Mouse (Mus musculus) spleen, postnatal 4 days (tissue): Measurements from ENCODE around the gene Uqcrq.

Source experiments
- DNase-seq, 2 experiments: peaks; one replicate each; pipeline ENCODE4 v3.0.0; 2022; ENCODE audit warnings: low spot score in 2 of 2

Uqcrq gene

DNA sequence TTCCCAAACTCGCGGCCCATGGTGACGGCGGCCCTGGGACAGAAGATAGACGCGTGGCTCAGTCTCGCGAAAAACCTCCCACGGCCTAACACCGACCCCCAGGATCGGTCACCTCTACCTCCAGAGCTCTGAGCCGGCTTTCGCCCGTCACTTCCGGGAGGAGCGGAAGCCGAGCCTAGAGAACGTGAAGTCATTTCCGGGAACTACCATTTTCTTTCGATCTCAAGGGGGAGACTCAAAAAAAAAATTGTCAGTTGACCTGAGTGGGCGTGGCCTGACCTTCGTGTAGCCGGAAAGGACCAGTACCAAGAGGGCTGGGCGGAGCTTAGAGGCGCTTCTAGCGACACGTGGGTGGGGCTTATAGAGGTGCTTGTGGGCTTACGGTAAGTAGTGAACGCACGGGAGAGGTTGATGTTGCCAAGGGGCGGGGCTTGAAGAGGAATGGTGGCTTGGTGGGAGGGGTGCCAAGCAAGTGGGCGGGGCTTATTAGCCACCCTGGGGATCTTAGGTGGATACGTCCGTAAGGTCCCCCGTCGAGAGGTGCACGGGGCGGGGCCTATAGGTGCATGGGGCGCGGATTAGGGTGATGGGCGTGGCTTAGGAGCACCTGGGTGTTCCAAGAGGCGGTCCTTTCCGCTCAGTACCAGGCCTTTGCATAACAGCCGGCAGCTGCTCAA is at the start of gene Uqcrq, which contains the start of gene Gdf9:
Gene Uqcrq (minus strand): TSS at position 162 of the 677 bp plus-strand sequence.
Gene Gdf9 (plus strand): TSS at position 354 of the 677 bp plus-strand sequence.
- DNase-seq = peak; percentile 98 to 99

DNA sequence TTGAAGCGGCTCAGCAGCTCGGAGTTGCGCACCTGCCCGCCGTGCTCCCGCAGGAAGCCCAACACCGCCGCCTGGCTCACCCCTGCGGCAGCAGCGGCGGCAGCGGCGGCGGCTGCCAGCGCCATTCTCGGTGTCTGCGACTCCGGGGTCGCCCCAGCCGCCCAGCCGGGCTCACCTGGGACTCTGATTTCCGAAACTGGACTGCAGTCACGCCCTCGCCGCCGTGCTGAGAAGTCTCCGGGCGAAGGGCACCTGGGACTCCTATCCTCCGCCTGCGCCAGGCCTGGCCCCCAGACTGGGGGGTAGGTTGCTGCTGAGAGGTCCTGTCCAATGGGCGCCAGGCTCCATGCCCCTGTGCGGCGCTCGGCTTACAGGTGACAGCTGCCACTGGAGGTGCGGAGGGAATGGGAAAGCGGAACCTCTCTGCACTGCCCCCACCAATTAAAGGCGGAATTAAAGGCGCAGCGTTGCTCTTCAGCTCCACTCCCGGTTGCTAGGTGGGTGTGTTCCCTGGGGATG is 49.2 kb upstream of the Uqcrq start, which contains the start of the genes Gm9945 and Sowaha:
Gene Gm9945 (plus strand): TSS at position 384 of the 519 bp plus-strand sequence.
Gene Sowaha (minus strand): TSS at position 492 of the 519 bp plus-strand sequence.
- peak in 1 of 2 experiments; percentile 70 for DNase-seq

DNA sequence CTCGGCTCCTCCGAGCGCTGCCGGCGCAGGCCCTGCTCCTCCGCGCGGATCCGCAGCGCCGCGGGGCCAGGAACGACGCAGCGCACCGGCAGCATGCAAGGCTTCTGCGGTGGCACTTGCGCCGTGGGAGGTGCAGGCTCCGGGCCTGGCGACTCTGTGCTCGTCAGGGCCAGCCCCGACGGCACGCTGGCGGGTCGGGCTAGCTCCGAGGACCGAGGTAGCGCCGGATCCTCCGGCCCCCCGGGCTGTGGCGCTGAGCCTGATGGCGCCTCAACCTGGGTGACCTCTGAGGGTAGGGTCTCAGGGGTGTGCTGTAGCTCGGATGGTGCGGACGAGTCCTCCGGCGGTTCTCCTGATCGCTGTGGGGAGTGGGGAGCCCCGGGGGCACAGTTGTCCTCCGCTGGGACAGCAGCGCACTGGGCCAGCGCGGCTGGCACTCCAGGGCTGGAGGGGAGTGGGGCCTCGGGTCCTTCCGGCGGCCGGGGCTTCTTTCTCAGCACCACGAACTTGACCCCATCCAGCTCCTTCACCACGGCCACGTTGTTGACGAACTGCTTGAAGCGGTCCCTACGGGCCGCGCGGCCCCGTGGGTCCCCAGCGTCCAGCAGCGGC is 48.6 kb upstream of the Uqcrq start:
- DNase-seq = peak; percentile 45 to 83

DNA sequence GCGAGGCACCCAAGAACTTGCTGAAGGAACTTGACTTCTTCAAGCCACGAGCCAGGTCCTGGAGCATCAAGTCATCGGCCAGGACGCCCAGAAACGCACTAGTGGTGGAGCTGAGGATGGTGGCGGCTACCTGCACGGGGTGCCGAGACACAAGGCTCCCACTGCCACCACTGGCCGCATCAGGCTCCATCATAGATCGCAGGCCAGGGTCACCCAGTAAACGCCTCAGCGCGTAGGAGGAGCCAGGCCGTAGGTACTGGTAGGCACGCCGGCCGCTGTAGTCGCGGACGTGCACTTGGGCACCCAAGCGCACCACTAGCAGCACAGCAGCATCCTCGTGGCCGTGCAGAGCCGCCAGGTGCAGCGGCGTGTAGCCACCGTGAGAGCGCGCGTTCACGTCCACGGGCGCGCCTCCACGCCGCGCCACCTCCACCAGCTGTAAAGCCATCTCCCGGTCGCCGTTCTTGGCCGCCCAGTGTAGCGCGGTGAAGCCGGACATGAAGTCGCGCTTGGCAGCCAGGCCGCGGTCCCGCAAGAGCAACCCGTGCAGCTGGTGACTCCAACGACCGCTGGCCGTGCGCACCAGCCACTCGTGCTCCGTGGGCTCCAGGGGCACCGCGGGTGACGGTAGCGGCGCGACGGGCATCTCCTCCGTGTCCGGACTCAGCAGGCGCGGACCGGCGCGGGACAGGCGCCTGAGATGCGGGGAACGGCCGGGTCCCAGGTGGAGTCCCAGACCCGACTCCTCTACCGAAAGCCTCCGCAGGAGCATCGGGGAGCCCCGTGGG is 47.9 kb upstream of the Uqcrq start:
- peak; percentile 45 to 81 for DNase-seq

DNA sequence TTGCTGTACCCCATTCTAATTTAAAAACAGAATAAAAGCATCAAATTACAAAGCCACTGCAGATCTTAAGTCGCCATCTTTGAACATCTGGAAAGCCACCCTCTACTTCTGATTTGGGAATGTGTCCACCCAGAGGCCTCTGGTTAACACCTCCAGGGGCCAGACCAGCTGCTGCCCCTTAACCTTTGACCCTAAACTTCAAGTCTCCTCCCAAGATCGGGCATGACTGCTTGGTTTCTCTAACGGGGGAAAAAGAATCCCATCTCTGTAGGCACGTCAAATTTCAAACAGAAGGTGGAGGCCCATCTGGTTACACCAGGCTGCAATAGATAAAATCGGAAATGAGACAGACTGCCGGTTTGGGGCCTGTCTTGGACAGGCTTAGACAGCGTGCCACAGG is 47.2 kb upstream of the Uqcrq start:
- no peak for DNase-seq

DNA sequence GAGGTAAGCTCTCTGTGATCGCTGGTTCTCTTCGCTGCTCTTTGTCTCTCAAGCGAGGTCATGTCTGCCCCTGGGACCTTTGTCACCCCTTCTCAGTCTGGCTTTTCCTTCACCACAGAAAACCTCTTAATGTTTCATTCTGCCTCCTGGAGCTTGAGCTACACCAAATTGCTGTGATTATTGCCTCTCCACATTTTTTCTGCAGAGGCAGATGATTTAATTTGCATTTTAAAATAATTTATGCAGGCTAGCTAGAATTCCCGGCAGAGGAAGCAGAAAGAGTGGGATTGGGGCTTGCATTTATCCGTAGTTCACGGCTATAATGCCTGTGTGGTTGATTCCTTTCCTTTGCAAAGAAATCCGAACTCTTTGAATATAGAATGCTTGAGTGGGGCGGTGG is 45.0 kb upstream of the Uqcrq start:
- DNase-seq = no peak

DNA sequence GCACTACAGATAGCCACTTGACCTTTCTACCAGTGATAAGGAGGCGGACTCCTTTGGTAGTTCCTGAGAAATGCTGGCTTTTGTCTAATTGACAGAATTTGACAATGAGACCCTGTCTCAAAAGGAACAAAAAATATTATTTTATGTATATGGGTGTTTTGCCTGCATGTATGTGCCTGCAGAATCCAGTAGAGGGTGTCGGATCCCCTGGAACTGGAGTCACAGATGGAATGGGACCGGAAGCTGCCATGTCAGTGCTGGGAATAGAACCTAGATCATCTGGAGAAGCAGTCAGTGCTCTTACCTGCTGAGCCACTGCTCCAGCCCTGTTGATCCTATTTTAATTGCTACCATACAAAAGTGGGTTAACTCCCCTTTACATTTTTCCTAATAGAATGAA is 42.1 kb upstream of the Uqcrq start:
- no peak for DNase-seq

DNA sequence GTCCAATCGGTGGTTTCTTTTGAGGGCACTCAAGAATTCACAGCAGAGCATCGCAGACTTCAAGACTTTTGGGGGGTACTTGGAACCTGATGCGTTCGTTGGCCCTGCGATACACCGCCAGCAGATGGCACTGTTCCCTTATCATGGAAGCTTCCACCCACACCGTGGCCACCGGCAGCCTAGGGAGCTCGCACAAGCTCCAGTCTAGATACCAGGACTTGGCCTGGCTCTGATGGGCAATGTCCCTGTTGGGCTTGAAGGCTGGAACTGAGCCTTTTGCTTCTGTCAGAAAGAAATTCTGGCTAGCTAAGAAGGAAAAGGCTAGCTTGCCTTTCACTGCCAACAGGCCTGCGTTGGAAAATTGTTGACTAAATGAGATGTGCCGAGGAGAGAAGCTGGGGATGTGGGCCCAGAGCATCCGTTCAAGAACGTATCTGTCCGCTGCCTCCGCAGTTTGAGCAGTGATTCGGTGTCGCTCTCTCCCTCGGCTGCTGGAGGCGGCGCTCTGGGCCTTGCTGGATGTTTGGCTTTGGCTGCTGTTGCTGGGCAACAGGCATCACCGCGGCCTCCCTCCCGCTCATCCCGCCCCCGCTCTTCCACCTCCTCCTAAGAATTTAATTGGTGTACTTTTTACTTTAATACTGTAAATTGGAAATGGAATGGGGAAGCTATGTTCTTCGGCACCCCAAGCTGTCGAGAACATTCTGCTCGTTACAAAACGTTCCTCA is 39.5 kb upstream of the Uqcrq start, which contains the start of gene Gm9837:
Gene Gm9837 (minus strand): TSS at position 512 of the 728 bp plus-strand sequence.
- DNase-seq = peak; percentile 87 to 96

DNA sequence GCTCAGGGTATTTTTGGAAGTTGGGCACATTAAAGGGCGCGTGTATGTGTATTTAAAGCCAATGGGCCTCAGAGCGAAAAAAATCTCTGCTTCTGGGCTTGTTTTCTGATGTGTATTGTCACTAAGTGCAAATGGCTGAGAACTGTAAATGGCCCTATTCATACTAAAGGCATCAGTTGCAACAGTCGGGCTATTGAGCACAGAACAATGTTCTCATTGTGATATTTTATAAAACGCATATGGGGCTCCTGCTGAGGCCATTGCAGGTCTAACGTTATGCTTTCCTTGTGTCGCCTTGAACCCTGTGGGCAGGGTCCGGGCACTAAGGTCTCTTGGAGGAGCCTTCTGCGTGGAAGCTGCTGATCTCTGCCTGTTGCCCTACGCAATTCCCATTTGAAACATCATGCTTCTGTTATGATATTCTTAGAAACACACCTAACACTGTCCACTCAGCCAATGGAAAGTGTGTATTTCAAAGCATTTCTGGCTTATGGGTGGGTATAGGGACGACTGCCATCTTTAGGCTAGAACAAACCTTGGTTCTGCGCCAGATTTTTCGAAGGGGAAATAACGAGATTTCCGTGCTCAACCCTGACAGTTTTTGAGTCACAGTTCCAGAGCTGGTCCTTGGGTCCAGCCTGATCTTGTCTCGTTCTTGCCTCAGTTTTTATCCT is 38.8 kb upstream of the Uqcrq start:
- DNase-seq = no peak

DNA sequence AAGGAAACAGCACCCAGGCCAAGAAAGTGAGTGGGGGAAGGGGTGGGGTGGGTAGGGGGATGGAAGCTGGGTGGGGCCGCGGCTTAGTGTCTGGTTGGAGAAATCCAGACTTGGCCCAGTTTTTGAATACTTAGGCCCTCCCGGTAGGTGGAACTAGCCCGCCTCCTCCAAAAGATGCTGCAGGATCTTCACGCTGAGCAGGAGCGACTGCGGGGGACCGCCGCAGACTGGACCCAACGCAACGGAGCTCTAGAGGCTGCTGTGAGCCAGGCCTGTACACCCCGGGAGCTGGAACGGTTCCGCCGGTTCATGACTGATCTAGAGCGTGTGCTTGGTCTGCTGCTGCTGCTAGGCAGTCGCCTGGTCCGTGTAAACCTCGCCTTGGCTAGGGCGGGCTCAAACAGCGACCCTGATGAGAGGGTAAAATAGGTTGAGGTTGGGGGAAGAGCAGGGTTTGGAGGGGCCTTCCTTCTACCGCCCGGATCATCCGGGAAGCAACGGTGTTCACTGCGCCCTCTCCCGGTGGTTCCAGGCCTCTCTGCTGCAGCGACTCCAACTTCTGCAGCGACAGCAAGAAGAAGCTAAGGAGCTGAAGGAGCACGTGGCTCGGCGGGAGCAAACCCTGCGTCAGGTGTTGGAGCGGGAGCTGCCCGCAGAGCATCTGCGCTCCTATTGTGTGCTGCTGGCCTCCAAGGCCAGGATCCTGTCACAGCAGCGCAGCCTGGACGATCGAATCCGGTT is 35.8 kb upstream of the Uqcrq start:
- DNase-seq = peak; percentile 53 to 84

DNA sequence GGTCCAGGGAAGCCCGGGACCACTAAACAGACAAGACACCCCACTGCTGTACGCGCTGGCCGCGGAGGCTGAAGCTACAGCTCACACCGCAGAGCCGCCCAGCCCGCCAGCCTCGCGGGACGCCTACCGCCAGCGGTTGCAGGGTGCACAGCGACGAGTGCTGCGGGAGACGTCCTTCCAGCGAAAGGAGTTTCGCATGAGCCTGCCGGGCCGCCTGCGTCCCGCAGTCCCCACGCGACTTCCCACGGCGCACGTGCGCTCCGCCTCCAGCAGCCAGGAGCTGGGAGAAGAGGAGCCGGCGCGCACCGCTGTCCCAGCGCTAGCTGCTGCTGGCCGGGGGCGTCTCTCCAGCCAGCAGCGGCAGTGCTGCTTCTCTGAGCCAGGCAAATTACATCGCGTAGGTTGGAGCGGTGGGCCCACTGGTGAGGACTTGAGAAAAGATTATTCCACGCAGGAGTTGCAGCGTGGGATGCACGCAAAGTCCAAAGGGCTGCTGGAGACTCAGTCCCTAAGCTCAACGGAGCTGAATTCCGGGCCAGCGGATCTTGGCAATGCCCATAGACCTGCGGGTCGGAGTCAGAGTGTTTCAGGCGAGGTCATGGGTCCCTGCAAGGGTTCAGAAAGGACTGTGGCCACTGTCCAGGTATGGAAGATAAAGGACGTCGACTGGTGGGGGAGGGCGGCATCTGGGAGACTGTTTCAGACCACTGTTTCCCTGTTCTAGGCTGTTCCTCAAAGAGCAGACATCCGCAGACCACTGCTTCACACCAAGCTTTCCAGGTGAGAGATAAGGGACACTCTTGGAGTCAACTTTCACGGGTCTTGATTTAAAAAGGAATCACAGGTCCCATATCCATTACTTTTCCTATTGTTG is 33.2 kb upstream of the Uqcrq start:
- no peak for DNase-seq

DNA sequence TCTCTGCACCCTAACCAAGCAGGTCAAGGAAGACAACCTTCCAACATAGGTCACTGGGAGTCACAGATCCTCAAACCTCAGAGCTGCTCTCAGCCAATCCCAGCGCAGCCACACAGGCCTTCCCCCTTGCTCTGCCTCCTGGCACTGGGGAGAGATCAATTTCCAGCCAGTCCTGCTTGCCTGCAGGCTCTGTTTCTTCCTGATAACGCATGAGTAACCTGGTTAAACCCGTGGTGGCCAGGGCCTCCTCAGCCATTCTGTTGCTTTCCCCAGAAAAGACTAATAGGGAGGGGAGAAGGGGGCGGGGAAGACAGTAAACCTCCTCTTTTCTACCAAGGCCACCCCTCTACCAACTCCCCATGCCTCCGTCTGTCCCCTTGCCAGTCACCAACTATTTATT is 31.1 kb upstream of the Uqcrq start:
- no peak for DNase-seq

DNA sequence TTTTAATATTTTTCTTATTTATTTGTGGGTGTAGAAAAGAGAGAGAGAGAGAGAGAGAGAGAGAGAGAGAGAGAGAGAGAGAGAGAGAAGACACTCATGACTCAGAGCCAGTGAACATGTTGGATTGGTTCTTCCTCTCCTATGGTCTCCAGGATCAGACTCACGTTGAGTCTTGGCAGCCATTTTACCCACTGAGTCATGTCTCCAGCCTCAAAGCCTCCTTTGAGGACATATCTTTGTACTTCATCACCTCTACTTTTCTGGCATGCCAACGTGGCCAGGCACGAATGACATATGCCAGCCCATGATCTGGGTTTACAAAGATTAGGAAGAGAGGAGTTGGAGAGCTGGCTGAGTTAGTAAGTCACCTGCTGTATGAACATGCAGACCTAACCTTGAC is 29.6 kb upstream of the Uqcrq start:
- DNase-seq = no peak

DNA sequence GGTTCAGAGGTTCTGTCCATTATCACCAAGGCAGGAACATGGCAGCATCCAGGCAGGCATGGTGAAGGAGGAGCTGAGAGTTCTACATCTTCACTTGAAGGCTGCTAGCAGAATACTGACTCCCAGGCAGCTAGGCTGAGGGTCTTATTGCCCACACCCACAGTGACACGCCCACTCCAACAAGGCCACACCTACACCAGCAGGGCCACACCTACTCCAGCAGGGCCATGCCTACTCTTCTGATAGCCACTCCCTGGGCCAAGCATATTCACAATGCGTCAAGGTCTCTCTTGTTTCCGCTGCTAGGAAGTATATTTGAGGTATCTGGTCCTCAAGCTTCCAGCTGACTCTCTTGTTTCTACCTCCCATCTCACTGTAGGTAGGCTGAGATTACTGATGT is 28.4 kb upstream of the Uqcrq start:
- no peak for DNase-seq

DNA sequence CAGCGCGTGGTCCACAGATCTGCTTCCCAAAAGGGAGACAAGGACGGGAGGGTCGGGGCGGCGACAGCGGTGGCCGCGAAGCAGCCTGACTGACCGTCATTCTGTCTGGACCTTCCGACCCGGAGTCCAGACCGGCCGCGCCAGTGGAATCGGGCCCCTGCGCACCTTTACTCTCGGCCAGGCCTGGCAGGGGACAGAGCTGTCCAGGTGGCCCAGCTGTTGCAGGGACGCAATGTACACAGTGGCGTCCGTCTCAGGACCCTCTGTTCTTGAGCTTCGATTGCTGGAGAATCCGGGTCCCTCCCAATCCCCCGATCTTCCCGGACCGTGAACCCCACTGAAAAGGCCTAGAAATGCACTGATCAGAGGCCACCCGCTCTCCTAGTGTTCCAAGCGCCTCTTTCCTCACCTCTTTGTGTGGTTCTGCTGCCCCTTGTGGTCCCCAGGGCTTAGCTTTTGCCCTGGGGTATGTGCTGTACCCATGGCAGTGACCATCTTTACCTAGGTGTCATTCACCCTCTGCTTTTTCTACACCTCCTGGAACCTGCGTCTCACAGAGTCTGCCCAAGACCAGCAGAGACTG is 26.8 kb upstream of the Uqcrq start:
- no peak for DNase-seq

DNA sequence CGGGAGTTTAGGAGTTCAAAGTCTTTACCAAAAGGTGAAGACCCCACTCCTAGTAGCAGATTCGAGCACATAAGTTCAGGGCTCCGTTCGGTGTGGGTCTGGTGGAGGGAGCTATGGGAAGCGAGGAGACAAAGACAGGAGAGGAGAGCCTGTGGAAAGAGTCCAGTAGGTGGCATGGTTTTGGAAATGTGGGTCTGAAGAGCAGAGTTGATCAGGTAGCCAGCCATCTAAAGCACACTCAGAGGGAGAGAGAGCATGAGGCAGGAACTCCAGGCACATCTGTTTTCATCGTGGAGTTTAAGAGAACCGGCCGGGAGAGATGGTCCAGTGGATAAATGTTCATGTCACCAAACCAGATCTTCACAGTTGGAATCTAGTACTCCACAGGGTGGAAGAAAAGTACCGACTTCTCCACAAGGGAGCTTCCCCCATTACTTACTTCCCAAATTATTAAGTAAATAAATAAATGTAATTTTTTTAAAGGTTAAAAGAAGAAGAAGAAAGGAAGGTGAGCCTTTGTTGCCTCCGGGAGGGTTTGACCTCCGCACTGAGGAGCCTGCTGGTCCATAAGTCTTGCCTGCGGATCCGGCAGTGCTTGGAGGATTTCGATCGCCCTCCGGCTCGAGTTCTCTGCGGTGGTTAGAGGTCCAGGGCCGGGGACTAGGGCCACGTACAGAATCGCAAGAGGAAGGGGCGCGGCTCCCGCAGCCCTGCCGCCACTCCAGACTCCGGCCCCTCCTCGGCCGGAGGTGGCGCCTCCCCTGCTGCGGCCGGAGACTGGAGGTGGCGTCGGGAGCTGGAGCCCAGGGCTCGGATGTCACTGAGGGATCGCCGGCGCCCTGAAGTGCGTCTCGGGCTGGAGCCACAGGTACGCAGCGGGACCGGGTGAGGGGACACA is 26.1 kb upstream of the Uqcrq start, which contains the start of the genes Gm10447 and Shroom1:
Gene Gm10447 (minus strand): TSS at position 637 of the 898 bp plus-strand sequence.
Gene Shroom1 (plus strand): TSS at position 732 of the 898 bp plus-strand sequence.
- DNase-seq = no peak

DNA sequence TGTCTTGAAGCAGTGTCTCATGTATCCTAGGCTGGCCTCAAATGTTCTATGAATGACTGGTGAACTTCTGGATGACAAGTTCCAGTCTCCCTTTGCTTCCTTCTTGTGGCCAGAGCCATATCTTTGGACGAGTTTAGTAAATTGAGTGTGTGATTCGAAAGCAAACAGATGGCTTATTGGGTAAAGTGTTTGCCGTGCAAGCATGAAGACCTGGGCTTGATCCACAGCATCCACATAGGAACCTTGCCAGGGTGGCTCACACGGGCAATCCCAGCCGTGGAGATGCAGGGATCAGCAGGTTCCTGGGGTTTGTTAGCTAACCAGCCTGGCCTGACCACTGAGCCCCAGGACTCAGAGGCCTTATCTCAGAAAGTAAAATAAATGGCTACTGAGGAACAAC is 22.4 kb upstream of the Uqcrq start:
- DNase-seq = no peak

DNA sequence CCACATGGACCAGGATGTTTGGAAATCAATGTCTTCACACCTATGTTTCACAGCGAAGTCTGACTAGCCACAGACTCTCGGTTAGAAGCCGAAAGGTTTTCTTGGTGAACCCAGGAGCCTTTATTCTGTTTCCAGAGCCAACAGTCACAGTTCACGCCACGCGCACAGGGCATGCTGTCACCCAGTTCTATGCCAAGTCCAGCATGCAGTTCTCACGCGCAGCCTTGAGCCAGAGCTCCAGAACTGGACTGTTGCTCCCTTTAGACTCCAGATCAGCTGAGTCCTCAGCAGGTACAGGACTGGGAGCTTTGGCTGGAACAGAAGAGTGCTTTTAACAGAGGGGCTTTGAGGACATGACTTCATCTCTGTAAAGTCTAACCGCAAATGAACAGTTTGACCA is 21.8 kb upstream of the Uqcrq start:
- DNase-seq = no peak
